Comparison of ENCODE assay signal across 8 mouse cellular contexts in genomic region chr7:25218705-25219415, GRCm38 (mm10). TPM values are rescaled to one million over a fixed set of nuclear protein-coding genes. Genes with fewer than 3 reads are reported as not detected.
DNase-seq lines count a peak whose midpoint lies in the region; ATAC-seq lines count a peak whose summit lies in the region.

No protein-coding gene starts in this region.

- under 1% methylated on average over 53 of the region's 53 CpGs for WGBS in kidney, embryonic 14.5 days
- WGBS in lung, embryonic 16.5 days, result under 1% methylated on average over 53 of the region's 53 CpGs

- H3K27ac ChIP-seq in kidney, embryonic 14.5 days (ENCODE audit: low read depth, low read length), result peak overlapping the region; percentile 84
- peak overlapping the region; percentile 76 for H3K27ac ChIP-seq in lung, embryonic 16.5 days (ENCODE audit: low read length)

- peak overlapping the region; percentile 67 for H3K4me3 ChIP-seq in kidney, embryonic 14.5 days (ENCODE audit: low read length)
- H3K4me3 ChIP-seq in lung, embryonic 16.5 days (ENCODE audit: low read length), result peak overlapping the region; percentile 83

- H3K4me2 ChIP-seq in kidney, embryonic 14.5 days (replicated peaks; ENCODE audit: low read depth, low read length), result peak overlapping the region; percentile 95
- peak overlapping the region; percentile 85 for H3K4me2 ChIP-seq in lung, embryonic 16.5 days (ENCODE audit: low read depth, low read length)

- no peaks in the 10 kb centered on the region for H3K27me3 ChIP-seq in kidney, embryonic 14.5 days (ENCODE audit: control insufficient read depth, insufficient read depth, low read length)
- no peaks in the 10 kb centered on the region for H3K27me3 ChIP-seq in lung, embryonic 16.5 days (ENCODE audit: control insufficient read depth, insufficient read depth, low read depth, low read length)

- peaks cover 26% of the 10 kb centered on the region for H3K4me1 ChIP-seq in kidney, embryonic 14.5 days (ENCODE audit: control insufficient read depth, insufficient read depth, low read length)
- H3K4me1 ChIP-seq in lung, embryonic 16.5 days (replicated peaks; ENCODE audit: control insufficient read depth, insufficient read depth, low read length), result peaks cover 27% of the 10 kb centered on the region

- peak; percentile 10 for ATAC-seq in granulocyte monocyte progenitor cell, adult 5-6 weeks (replicated peaks; ENCODE audit: poor library complexity, severe bottlenecking)
- ATAC-seq in kidney, embryonic 14.5 days (ENCODE audit: low FRiP score, low TSS enrichment), result peak; percentile 14
- ATAC-seq in lung, embryonic 16.5 days (ENCODE audit: low read depth), result 0 out of 2 replicates have a peak, but pooled peaks have one; percentile 3

- H3K36me3 ChIP-seq in kidney, embryonic 14.5 days (ENCODE audit: control insufficient read depth, insufficient read depth, low read length), result peaks cover 9% of the 10 kb centered on the region; the same call in 1 of the 2 replicates
- no peaks in the 10 kb centered on the region for H3K36me3 ChIP-seq in lung, embryonic 16.5 days (ENCODE audit: control insufficient read depth, insufficient read depth, low read length)

- H3K9ac ChIP-seq in kidney, embryonic 14.5 days (ENCODE audit: low read depth, low read length), result peak overlapping the region; percentile 74
- H3K9ac ChIP-seq in lung, embryonic 16.5 days (ENCODE audit: low read length), result peak overlapping the region; percentile 84

- DNase-seq in left cerebral cortex, adult 18-20 months (ENCODE audit: low spot score in 2 of 2), result peak; percentile 30 to 39
- no peak for DNase-seq in left cerebral cortex, adult 9 months (ENCODE audit: low spot score in 2 of 2)
- DNase-seq in cerebellum, postnatal 10 days, result peak; percentile 86 to 88
- peak; percentile 39 for DNase-seq in ovary, postnatal 14 days (ENCODE audit: low spot score)
- DNase-seq in thymus, postnatal 25 days, result peak; percentile 77

- H3K9me3 ChIP-seq in kidney, embryonic 14.5 days (ENCODE audit: control insufficient read depth, low read length), result no peaks in the 10 kb centered on the region
- H3K9me3 ChIP-seq in lung, embryonic 16.5 days (ENCODE audit: control insufficient read depth, low read length), result no peaks in the 10 kb centered on the region

RNA-seq across cellular contexts. Expression of gene Dedd2, which starts 1.6 kb away (rescaled TPM):
- total RNA-seq in left cerebral cortex, adult 18-20 months (2021), result 10 to 100 TPM; 24.2 to 26.7 TPM
- 13.5 and 22.0 TPM in 2 replicates for total RNA-seq in granulocyte monocyte progenitor cell, adult 5-6 weeks (2014; fragmentation: Nextera tagmentation)
- total RNA-seq in granulocyte monocyte progenitor cell, adult 5-6 weeks (2017), result 16.9 and 18.4 TPM in 2 replicates
- polyA plus RNA-seq in kidney, embryonic 14.5 days (2014; fragmentation: Nextera tagmentation; extraction: Ambion mirVana), result 8.7 and 10.8 TPM in 2 replicates
- polyA plus RNA-seq in lung, embryonic 16.5 days (2015; fragmentation: Nextera tagmentation; extraction: Ambion mirVana), result 9.0 and 9.5 TPM in 2 replicates

RNA-seq across cellular contexts. Expression of gene Zfp526, which starts 2.4 kb away (rescaled TPM):
- 10 to 100 TPM; 10.6 to 11.4 TPM for total RNA-seq in left cerebral cortex, adult 18-20 months (2021)
- total RNA-seq in granulocyte monocyte progenitor cell, adult 5-6 weeks (2014; fragmentation: Nextera tagmentation), result 9.8 and 10.0 TPM in 2 replicates
- total RNA-seq in granulocyte monocyte progenitor cell, adult 5-6 weeks (2017), result 4.9 and 5.2 TPM in 2 replicates
- 2.2 and 4.2 TPM in 2 replicates for polyA plus RNA-seq in kidney, embryonic 14.5 days (2014; fragmentation: Nextera tagmentation; extraction: Ambion mirVana)
- 2.3 and 2.5 TPM in 2 replicates for polyA plus RNA-seq in lung, embryonic 16.5 days (2015; fragmentation: Nextera tagmentation; extraction: Ambion mirVana)

RNA-seq across cellular contexts. Expression of gene Gsk3a, which starts 18.8 kb away (rescaled TPM):
- total RNA-seq in left cerebral cortex, adult 18-20 months (2021), result 100 to 1,000 TPM; 215 to 224 TPM
- total RNA-seq in granulocyte monocyte progenitor cell, adult 5-6 weeks (2014; fragmentation: Nextera tagmentation), result 76.4 and 110 TPM in 2 replicates
- 41.8 and 45.8 TPM in 2 replicates for total RNA-seq in granulocyte monocyte progenitor cell, adult 5-6 weeks (2017)
- polyA plus RNA-seq in kidney, embryonic 14.5 days (2014; fragmentation: Nextera tagmentation; extraction: Ambion mirVana), result 15.7 and 18.5 TPM in 2 replicates
- polyA plus RNA-seq in lung, embryonic 16.5 days (2015; fragmentation: Nextera tagmentation; extraction: Ambion mirVana), result 7.1 and 8.2 TPM in 2 replicates

RNA-seq across cellular contexts. Expression of gene Erf, which starts 31.7 kb away (rescaled TPM):
- total RNA-seq in left cerebral cortex, adult 18-20 months (2021), result 10 to 100 TPM; 60.8 to 65.2 TPM
- 10.5 and 10.7 TPM in 2 replicates for total RNA-seq in granulocyte monocyte progenitor cell, adult 5-6 weeks (2014; fragmentation: Nextera tagmentation)
- total RNA-seq in granulocyte monocyte progenitor cell, adult 5-6 weeks (2017), result 5.3 and 6.0 TPM in 2 replicates
- 22.4 and 28.8 TPM in 2 replicates for polyA plus RNA-seq in kidney, embryonic 14.5 days (2014; fragmentation: Nextera tagmentation; extraction: Ambion mirVana)
- polyA plus RNA-seq in lung, embryonic 16.5 days (2015; fragmentation: Nextera tagmentation; extraction: Ambion mirVana), result 10.5 and 13.6 TPM in 2 replicates

RNA-seq across cellular contexts. Expression of gene Pou2f2, which starts 39.3 kb away (rescaled TPM):
- total RNA-seq in left cerebral cortex, adult 18-20 months (2021), result 10 to 100 TPM in 1 of 2 experiments, 1 to 10 TPM in 1; 7.7 to 12.9 TPM
- 18.4 and 26.6 TPM in 2 replicates for total RNA-seq in granulocyte monocyte progenitor cell, adult 5-6 weeks (2014; fragmentation: Nextera tagmentation)
- 5.0 and 5.1 TPM in 2 replicates for total RNA-seq in granulocyte monocyte progenitor cell, adult 5-6 weeks (2017)
- 0.39 and 0.90 TPM in 2 replicates for polyA plus RNA-seq in kidney, embryonic 14.5 days (2014; fragmentation: Nextera tagmentation; extraction: Ambion mirVana)
- 0.58 TPM in 2 replicates for polyA plus RNA-seq in lung, embryonic 16.5 days (2015; fragmentation: Nextera tagmentation; extraction: Ambion mirVana)

Comparison
In these comparisons a context has a peak if more than half of its experiments do, and no peak if none do; other contexts are left out.
1. DNase-seq: peak in left cerebral cortex, adult 18-20 months (2 of 2), cerebellum, postnatal 10 days (2 of 2), ovary, postnatal 14 days (single experiment) and thymus, postnatal 25 days (single experiment); none in left cerebral cortex, adult 9 months (0 of 2).
2. Peak in every context shown above with its lines, with median percentiles within 50 percentile points of each other: ATAC-seq.